Mouse (Mus musculus) ES-E14 (cell line): ENCODE results near the gene Ulbp1. TPM values are rescaled to one million over a fixed set of nuclear protein-coding genes. Genes with fewer than 3 reads are reported as not detected.
"Not testable (repeated sequence)": the region's sequence is repeated elsewhere in the genome, so short reads cannot be mapped to it uniquely, and the experiment has no call there.

Experiments
- DNase-seq: peaks from one replicate; pipeline ENCODE4 v3.0.0-alpha.2; 2013; ENCODE audit warnings: low read depth, low spot score
- H3K27ac ChIP-seq: 2 replicates; pipeline ENCODE4 v1.5.1; 2012; ENCODE audit warnings: low read depth, mild to moderate bottlenecking, low read length, moderate library complexity, mixed read lengths; ENCODE audit not compliant: poor library complexity, insufficient read depth, severe bottlenecking
- H3K36me3 ChIP-seq: 2 replicates; pipeline ENCODE4 v1.6.1; 2012; ENCODE audit warnings: mild to moderate bottlenecking, low read length, moderate library complexity, mixed read lengths; ENCODE audit not compliant: control insufficient read depth, poor library complexity, insufficient read depth, severe bottlenecking
- H3K4me1 ChIP-seq, 2 experiments: fragments of 150-350 bp in 1 of 2; sonication (generic) in 1 of 2; 2 replicates each; pipeline ENCODE4 v1.6.1; 2012; ENCODE audit warnings: low read length in 2 of 2, mild to moderate bottlenecking in 1 of 2, mixed read lengths in 1 of 2; ENCODE audit not compliant: control insufficient read depth in 2 of 2, insufficient read depth in 2 of 2, poor library complexity in 1 of 2
- H3K4me3 ChIP-seq, 2 experiments: fragments of 150-350 bp in 1 of 2; sonication (generic) in 1 of 2; 2 replicates each; pipeline ENCODE4 v1.5.1; 2012; ENCODE audit warnings: low read length in 2 of 2, low read depth in 1 of 2, mild to moderate bottlenecking in 1 of 2, mixed read lengths in 1 of 2; ENCODE audit not compliant: insufficient read depth in 1 of 2, poor library complexity in 1 of 2, severe bottlenecking in 1 of 2
- H3K9ac ChIP-seq: 2 replicates; pipeline ENCODE4 v1.6.1; 2012; ENCODE audit warnings: low read depth, mild to moderate bottlenecking, low read length, mixed read lengths; ENCODE audit not compliant: poor library complexity, insufficient read depth, severe bottlenecking
- H3K9me3 ChIP-seq: fragments of 150-350 bp; sonication (generic); 2 replicates; pipeline ENCODE4 v1.6.1; 2012; ENCODE audit warnings: low read depth, mild to moderate bottlenecking, low read length; ENCODE audit not compliant: control insufficient read depth, insufficient read depth
- CHD2 ChIP-seq: IDR thresholded peaks from 2 replicates; pipeline ENCODE4 v1.6.1; 2014; ENCODE audit warnings: mild to moderate bottlenecking, low read depth, low read length, inconsistent platforms
- HCFC1 ChIP-seq: IDR thresholded peaks from 2 replicates; pipeline ENCODE4 v1.6.1; 2012; ENCODE audit warnings: low read length, inconsistent platforms, borderline replicate concordance; ENCODE audit not compliant: insufficient read depth
- MAFK ChIP-seq: IDR thresholded peaks from 2 replicates; pipeline ENCODE4 v1.6.1; 2014; ENCODE audit warnings: mild to moderate bottlenecking, low read depth, low read length, inconsistent platforms; ENCODE audit not compliant: insufficient read depth
- ZC3H11A ChIP-seq: IDR thresholded peaks from 2 replicates; pipeline ENCODE4 v1.6.1; 2012; ENCODE audit warnings: low read depth, mild to moderate bottlenecking, inconsistent platforms, low read length, borderline replicate concordance
- ZNF384 ChIP-seq: IDR thresholded peaks from 2 replicates; pipeline ENCODE4 v1.6.1; 2012; ENCODE audit warnings: low read depth, low read length, inconsistent platforms
- in situ Hi-C, 2 experiments: fragments of 600-800 bp; cut with MboI; formaldehyde crosslinking; loops; one replicate each; pipeline ENCODE4 v1.15.1; 2025; ENCODE audit warnings: low sequenced_read_pairs in 2 of 2, inconsistent platforms in 1 of 2; ENCODE audit not compliant: unreplicated experiment in 2 of 2
- total RNA-seq: library from RNA; depleted of rRNA; stranded (reverse); fragments of 300-350 nt; gene quantifications from 2 replicates; pipeline ENCODE4 v1.2.3, GENCODE M21; 2012

Ulbp1 gene
- total RNA-seq, 1 experiment = 11.2 TPM

DNA sequence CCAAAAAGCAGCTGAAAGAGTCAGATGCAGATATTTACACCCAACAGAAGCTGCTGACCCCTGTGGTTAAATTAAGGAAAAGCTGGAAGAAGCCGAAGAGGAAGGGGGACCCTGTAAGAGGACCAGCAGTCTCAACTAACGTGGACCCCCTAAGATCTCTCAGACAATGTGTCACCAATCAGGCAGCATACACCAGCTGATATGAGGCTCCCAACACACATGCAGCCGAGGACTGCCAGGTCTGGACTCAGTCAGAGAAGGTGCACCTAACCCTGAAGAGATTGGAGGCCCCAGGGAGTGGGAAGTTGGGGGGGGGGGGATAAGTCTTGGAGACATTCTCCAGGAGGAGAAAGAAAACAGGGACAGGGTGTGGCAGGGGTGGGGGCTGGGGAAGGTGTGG, 1.8 kb downstream of the Ulbp1 start:
- no peak for DNase-seq
- peaks cover 4% of the 10 kb centered on the region; the same call in 1 of the 2 replicates for H3K36me3 ChIP-seq
- no peak overlapping the region for H3K9ac ChIP-seq
- TF ChIP-seq ZNF384 (no peak), ZC3H11A (no peak), MAFK (no peak), HCFC1 (no peak), CHD2 (no peak)
- H3K9me3 ChIP-seq = no peaks in the 10 kb centered on the region
- H3K4me1 ChIP-seq = peaks cover 3 to 5% of the 10 kb centered on the region in 2 experiments; a peak in 3 of 4 replicates
- no peak overlapping the region for H3K4me3 ChIP-seq
- no peak overlapping the region for H3K27ac ChIP-seq
- in situ Hi-C loops = no loop called here

DNA sequence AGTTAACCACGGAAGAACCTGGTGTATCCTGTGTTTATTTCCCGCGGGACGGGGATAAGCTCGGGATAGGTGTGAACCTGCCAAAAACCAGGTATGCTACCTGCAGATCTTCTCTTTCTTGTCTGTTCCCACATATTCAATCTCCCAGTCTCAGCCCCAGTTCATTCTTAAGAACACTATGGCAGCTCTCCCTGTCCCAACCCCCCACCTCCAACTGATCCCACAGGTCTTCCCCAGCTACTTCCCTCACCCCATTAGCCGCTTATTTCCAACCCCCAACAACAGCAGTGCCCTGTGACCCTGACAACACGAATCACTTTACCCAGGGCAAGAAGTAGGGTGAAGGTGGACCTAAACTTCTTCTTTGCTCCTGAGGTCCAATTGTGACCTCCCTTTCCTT, 3.0 kb downstream of the Ulbp1 start:
- Histone ChIP-seq H3K4me3 (peak overlapping the region; percentile 3 to 40; a peak in 2 of 4 replicates), H3K9me3 (no peaks in the 10 kb centered on the region), H3K27ac (no peak overlapping the region), H3K36me3 (peaks cover 4% of the 10 kb centered on the region; the same call in 1 of the 2 replicates), H3K4me1 (peaks cover 3 to 5% of the 10 kb centered on the region in 2 experiments; a peak in 3 of 4 replicates), H3K9ac (peak overlapping the region; percentile 20; the same call in 1 of the 2 replicates)
- DNase-seq = no peak
- in situ Hi-C loops = no loop called here
- TF ChIP-seq ZNF384 = no peak

DNA sequence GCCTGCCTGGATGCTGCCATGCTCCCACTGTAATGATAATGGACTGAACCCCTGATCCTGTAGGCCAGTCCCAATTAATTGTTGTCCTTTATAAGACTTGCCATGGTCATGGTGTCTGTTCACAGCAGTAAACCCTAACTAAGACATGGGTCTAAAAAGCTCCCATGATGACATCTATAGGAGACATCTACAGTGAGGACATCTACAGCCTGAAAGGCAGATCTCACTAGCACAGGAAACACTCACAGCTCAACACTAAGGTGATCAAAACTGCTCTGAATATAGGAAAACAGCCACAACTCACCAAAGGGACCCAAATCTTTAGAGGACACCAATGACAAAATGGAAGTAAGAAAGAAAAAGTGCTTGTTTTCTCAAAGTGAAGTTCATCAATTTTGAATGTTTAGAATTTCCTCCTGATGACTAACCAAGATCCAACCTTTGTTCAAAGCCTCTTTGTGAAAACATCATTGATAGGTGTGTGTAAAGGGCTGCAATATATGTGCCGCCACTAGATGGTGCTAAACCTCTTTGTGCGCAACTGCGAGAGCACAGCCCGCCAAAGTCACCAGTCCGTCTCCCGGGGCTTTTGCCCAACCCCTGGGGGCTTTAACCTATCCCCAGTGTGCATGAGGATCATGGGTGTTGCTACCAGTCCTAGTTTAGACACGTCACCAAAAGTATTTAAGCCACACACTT, 3.6 kb downstream of the Ulbp1 start:
- H3K9ac ChIP-seq, H3K27ac ChIP-seq, in situ Hi-C loops, DNase-seq, H3K9me3 ChIP-seq, H3K36me3 ChIP-seq, H3K4me1 ChIP-seq: not testable (repeated sequence)
- H3K4me3 ChIP-seq = peak overlapping the region in 1 of 2 experiments; percentile 40; a peak in 2 of 4 replicates

GRCm38 (mm10) chr10:7462006-7462405, 11.4 kb downstream of the Ulbp1 start:
- Histone ChIP-seq H3K27ac (no peak overlapping the region), H3K9me3 (no peaks in the 10 kb centered on the region), H3K9ac (no peak overlapping the region), H3K4me1 (no peaks in the 10 kb centered on the region), H3K4me3 (no peak overlapping the region), H3K36me3 (no peaks in the 10 kb centered on the region)
- in situ Hi-C loops = no loop called here
- DNase-seq = peak; percentile 31
- TF ChIP-seq ZC3H11A (peak; percentile 22; the same call in 1 of the 2 replicates), MAFK (no peak)

DNA sequence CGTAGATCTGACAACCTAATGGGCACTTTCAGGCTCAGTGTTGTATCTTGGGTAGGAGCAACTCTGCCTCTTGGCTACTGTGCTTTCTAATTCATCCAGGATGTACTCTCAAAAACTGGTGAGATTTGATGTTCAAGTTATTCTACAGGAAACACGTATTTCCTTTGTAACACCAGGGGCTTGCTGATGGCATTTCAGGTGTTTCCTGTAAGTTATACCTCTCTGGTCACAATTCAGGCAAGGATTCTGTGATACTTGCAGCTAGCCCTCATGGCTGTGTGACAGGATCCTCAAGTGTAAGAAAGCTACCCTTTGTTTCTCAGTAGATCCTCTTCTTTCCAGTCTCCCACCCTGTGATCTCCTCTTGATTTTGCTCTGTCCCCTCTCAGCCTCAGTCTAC, 34.5 kb downstream of the Ulbp1 start:
- Histone ChIP-seq H3K4me3 (no peak overlapping the region), H3K9me3 (no peaks in the 10 kb centered on the region), H3K27ac (no peak overlapping the region), H3K36me3 (no peaks in the 10 kb centered on the region), H3K4me1 (no peaks in the 10 kb centered on the region), H3K9ac (no peak overlapping the region)
- in situ Hi-C loops = no loop called here
- no peak for DNase-seq
- no peak for TF ChIP-seq HCFC1
